Mouse (Mus musculus) kidney, embryonic 16.5 days (tissue): ENCODE measurements around the gene G3bp2. TPM values are rescaled to one million over a fixed set of nuclear protein-coding genes. Genes with fewer than 3 reads are reported as not detected.

Experiments
- ATAC-seq: fragments of 200-750 bp; cut with Nextera tagmentation; 2 replicates; pipeline ENCODE4 v1.8.0; 2017; ENCODE audit warnings: moderate TSS enrichment; ENCODE audit not compliant: low FRiP score, low TSS enrichment
- H3K27ac ChIP-seq: fragments of 300-500 bp; sonication (generic); 2 replicates; pipeline ENCODE4 v1.5.1; 2014; ENCODE audit warnings: low read length
- H3K27me3 ChIP-seq: fragments of 300-500 bp; sonication (generic); 2 replicates; pipeline ENCODE4 v1.6.1; 2014; ENCODE audit warnings: low read length, control low read depth, mixed read lengths; ENCODE audit not compliant: insufficient read depth
- H3K36me3 ChIP-seq: fragments of 300-500 bp; sonication (generic); 2 replicates; pipeline ENCODE4 v1.6.1; 2014; ENCODE audit warnings: low read length, control low read depth, mixed read lengths; ENCODE audit not compliant: insufficient read depth
- H3K4me1 ChIP-seq: fragments of 300-500 bp; sonication (generic); 2 replicates; pipeline ENCODE4 v1.6.1; 2014; ENCODE audit warnings: low read length, control low read depth, mixed read lengths; ENCODE audit not compliant: insufficient read depth
- H3K4me2 ChIP-seq: fragments of 300-500 bp; sonication (generic); replicated peaks from 2 replicates; pipeline ENCODE4 v1.6.1; 2014; ENCODE audit warnings: low read depth, low read length
- H3K4me3 ChIP-seq: fragments of 300-500 bp; sonication (generic); 2 replicates; pipeline ENCODE4 v1.5.1; 2014; ENCODE audit warnings: mild to moderate bottlenecking, low read length
- H3K9ac ChIP-seq: fragments of 300-500 bp; sonication (generic); replicated peaks from 2 replicates; pipeline ENCODE4 v1.6.1; 2014; ENCODE audit warnings: low read length
- H3K9me3 ChIP-seq: fragments of 300-500 bp; sonication (generic); 2 replicates; pipeline ENCODE4 v1.6.1; 2016; ENCODE audit warnings: low read length, control low read depth
- WGBS: fragments of 180-500 bp; shearing (Covaris S2); extraction: QIAGEN DNeasy Blood & Tissue Kit; methylation state at CpG from one replicate; pipeline ENCODE4 v1.1.7; 2014; 5-methylcytosine and 5-hydroxymethylcytosine counted together
- polyA plus RNA-seq: library from polyadenylated mRNA; unstranded; fragments of >200 nt; fragmentation: Nextera tagmentation; extraction: Ambion mirVana; gene quantifications from 2 replicates; pipeline ENCODE4 v1.2.1, GENCODE M21; 2015

Gene G3bp2
- polyA plus RNA-seq, 1 experiment from 2014 or later = 155 TPM

- no peaks in the 10 kb centered on the region for H3K9me3 ChIP-seq
- H3K9ac ChIP-seq = no peak overlapping the region
- no peak for ATAC-seq
- H3K27me3 ChIP-seq = no peaks in the 10 kb centered on the region
- no peak overlapping the region for H3K4me2 ChIP-seq
- 77% methylated on average over 13 of the region's 13 CpGs for WGBS
- peaks cover 11% of the 10 kb centered on the region for H3K4me1 ChIP-seq
- no peaks in the 10 kb centered on the region for H3K36me3 ChIP-seq
- H3K4me3 ChIP-seq = no peak overlapping the region
- no peak overlapping the region for H3K27ac ChIP-seq
Observed at GRCm38 (mm10) chr5:92103816-92104415, 20.4 kb upstream of the G3bp2 start.

- H3K9me3 ChIP-seq = no peaks in the 10 kb centered on the region
- peak overlapping the region; percentile 23; the same call in 1 of the 2 replicates for H3K4me2 ChIP-seq
- no peak overlapping the region for H3K4me3 ChIP-seq
- H3K27me3 ChIP-seq = no peaks in the 10 kb centered on the region
- H3K36me3 ChIP-seq = no peaks in the 10 kb centered on the region
- WGBS = 20% methylated on average over 6 of the region's 6 CpGs
- no peak overlapping the region for H3K27ac ChIP-seq
- peaks cover 16% of the 10 kb centered on the region for H3K4me1 ChIP-seq
- peak; percentile 43 for ATAC-seq
- no peak overlapping the region for H3K9ac ChIP-seq
Observed at GRCm38 (mm10) chr5:92103062-92103461, 19.5 kb upstream of the G3bp2 start.

GRCm38 (mm10) chr5:92101601-92102000, 18.1 kb upstream of the G3bp2 start:
- no peak for ATAC-seq
- 87% methylated on average over 8 of the region's 8 CpGs for WGBS
- Histone ChIP-seq H3K27me3 (no peaks in the 10 kb centered on the region), H3K4me2 (no peak overlapping the region), H3K27ac (no peak overlapping the region), H3K9ac (no peak overlapping the region), H3K4me1 (peaks cover 16% of the 10 kb centered on the region), H3K4me3 (no peak overlapping the region), H3K9me3 (no peaks in the 10 kb centered on the region), H3K36me3 (no peaks in the 10 kb centered on the region)

GRCm38 (mm10) chr5:92098351-92099109, 15.0 kb upstream of the G3bp2 start:
- no peak for ATAC-seq
- Histone ChIP-seq H3K9me3 (no peaks in the 10 kb centered on the region), H3K4me1 (peaks cover 19% of the 10 kb centered on the region), H3K4me2 (peak overlapping the region; percentile 16; the same call in 1 of the 2 replicates), H3K4me3 (no peak overlapping the region), H3K36me3 (no peaks in the 10 kb centered on the region), H3K27ac (no peak overlapping the region), H3K27me3 (no peaks in the 10 kb centered on the region), H3K9ac (no peak overlapping the region)
- WGBS = 31% methylated on average over 13 of the region's 13 CpGs

GRCm38 (mm10) chr5:92097779-92098178, 14.3 kb upstream of the G3bp2 start:
- Histone ChIP-seq H3K9me3 (no peaks in the 10 kb centered on the region), H3K27ac (no peak overlapping the region), H3K27me3 (no peaks in the 10 kb centered on the region), H3K4me1 (peaks cover 14% of the 10 kb centered on the region; the same call in 1 of the 2 replicates), H3K4me2 (no peak overlapping the region), H3K9ac (no peak overlapping the region), H3K36me3 (no peaks in the 10 kb centered on the region), H3K4me3 (no peak overlapping the region)
- ATAC-seq = no peak
- 90% methylated on average over 4 of the region's 4 CpGs for WGBS

- H3K27me3 ChIP-seq = no peaks in the 10 kb centered on the region
- 83% methylated on average over 6 of the region's 6 CpGs for WGBS
- peaks cover 11% of the 10 kb centered on the region; the same call in 1 of the 2 replicates for H3K4me1 ChIP-seq
- H3K36me3 ChIP-seq = no peaks in the 10 kb centered on the region
- H3K27ac ChIP-seq = no peak overlapping the region
- ATAC-seq = no peak; the same call in 1 of the 2 replicates
- H3K4me3 ChIP-seq = no peak overlapping the region
- H3K4me2 ChIP-seq = no peak overlapping the region
- H3K9me3 ChIP-seq = no peaks in the 10 kb centered on the region
- no peak overlapping the region for H3K9ac ChIP-seq
Observed at GRCm38 (mm10) chr5:92096786-92097185, 13.3 kb upstream of the G3bp2 start.

DNA sequence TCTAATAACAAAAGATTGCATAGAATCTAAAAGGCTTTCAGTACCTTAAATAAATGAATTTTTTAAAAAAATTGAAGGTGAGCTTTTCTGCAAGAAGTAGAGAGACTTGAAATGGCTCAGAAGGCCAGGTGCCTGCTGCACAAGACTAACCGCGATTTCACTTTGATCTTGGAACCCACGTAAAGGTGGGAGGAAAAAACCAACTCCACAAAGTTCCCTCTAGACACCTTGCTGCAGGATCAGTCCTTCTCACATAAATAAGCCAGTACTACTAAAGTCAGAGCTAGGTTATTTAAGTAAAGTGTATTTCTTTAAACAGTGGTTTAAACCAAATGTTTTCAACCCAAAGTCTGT, 10.5 kb upstream of the G3bp2 start:
- 65% methylated on average over 3 of the region's 3 CpGs for WGBS
- Histone ChIP-seq H3K4me2 (0 out of 2 replicates have a peak overlapping the region, but pooled peaks have one; percentile 5), H3K36me3 (no peaks in the 10 kb centered on the region), H3K27ac (no peak overlapping the region), H3K27me3 (no peaks in the 10 kb centered on the region), H3K9me3 (no peaks in the 10 kb centered on the region), H3K4me1 (peaks cover 11% of the 10 kb centered on the region; the same call in 1 of the 2 replicates), H3K4me3 (no peak overlapping the region), H3K9ac (no peak overlapping the region)
- ATAC-seq = no peak

- peak; percentile 54; the same call in 1 of the 2 replicates for ATAC-seq
- H3K27ac ChIP-seq = no peak overlapping the region
- H3K4me1 ChIP-seq = peaks cover 7% of the 10 kb centered on the region; the same call in 1 of the 2 replicates
- no peak overlapping the region for H3K4me3 ChIP-seq
- no peak overlapping the region for H3K9ac ChIP-seq
- H3K36me3 ChIP-seq = no peaks in the 10 kb centered on the region
- no peaks in the 10 kb centered on the region for H3K9me3 ChIP-seq
- H3K4me2 ChIP-seq = 0 out of 2 replicates have a peak overlapping the region, but pooled peaks have one; percentile 5
- H3K27me3 ChIP-seq = no peaks in the 10 kb centered on the region
- 50% methylated on average over 15 of the region's 15 CpGs for WGBS
Observed at GRCm38 (mm10) chr5:92093263-92094061, 9.9 kb upstream of the G3bp2 start.

GRCm38 (mm10) chr5:92087469-92087868, 4.0 kb upstream of the G3bp2 start:
- H3K36me3 ChIP-seq = no peaks in the 10 kb centered on the region
- H3K27ac ChIP-seq = no peak overlapping the region
- H3K4me3 ChIP-seq = no peak overlapping the region
- ATAC-seq = no peak
- H3K9me3 ChIP-seq = no peaks in the 10 kb centered on the region
- H3K4me2 ChIP-seq = no peak overlapping the region
- H3K4me1 ChIP-seq = peaks cover 4% of the 10 kb centered on the region
- H3K9ac ChIP-seq = no peak overlapping the region
- 92% methylated on average over 4 of the region's 4 CpGs for WGBS
- H3K27me3 ChIP-seq = no peaks in the 10 kb centered on the region
